Mouse (Mus musculus) CH12.LX (cell line): Measurements from ENCODE around the gene Pnpo.

Experiments used
- ETS1 ChIP-seq: conservative IDR thresholded peaks from 2 replicates; pipeline ENCODE4 v1.6.1; 2012; ENCODE audit warnings: low read depth, mild to moderate bottlenecking, inconsistent platforms, low read length, improper control_type of control experiment, moderate library complexity
- MAFK ChIP-seq: IDR thresholded peaks from 2 replicates; pipeline ENCODE4 v1.6.1; 2011; ENCODE audit warnings: low read length, improper control_type of control experiment; ENCODE audit not compliant: insufficient replicate concordance
- ZNF384 ChIP-seq: IDR thresholded peaks from 2 replicates; pipeline ENCODE4 v1.6.1; 2012; ENCODE audit warnings: low read depth, low read length, improper control_type of control experiment, inconsistent platforms

DNA sequence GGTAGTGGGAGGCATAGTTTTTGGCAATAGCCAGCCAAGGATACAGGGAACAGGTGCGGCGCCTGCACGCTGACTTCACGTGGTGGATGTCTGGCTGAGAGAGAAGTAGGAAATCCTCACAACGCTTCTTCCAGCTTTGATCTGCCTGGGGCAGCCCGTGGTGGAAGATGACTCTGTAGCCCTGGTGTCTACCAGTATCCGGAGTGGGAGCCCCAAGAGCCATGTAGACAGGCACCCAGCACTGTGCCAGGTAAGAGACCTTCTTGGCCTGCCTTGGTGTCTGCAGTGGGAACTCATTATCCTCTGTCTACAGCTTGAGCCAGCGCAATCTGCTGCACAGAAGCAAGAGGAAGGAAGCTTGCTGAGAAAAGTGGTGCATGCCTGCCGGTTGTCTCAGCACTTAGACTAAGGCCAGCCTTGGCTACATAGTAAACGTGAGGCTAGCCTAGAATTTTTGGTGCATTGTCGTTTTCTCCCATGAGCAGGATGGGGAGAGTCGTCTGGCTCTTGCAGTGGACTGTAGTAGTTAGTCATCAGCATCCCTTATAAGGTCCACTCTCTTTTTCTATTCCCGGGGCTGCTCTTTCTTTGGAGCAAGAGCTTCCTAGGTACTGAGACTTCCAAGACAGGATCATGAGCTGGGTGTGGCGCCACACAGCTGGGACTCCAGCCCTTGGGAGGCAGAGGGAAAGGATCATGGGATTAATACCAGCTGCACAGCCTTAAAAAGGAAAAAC lies 1.2 kb upstream of the Pnpo start:
- no peak for TF ChIP-seq ZNF384
- no peak for TF ChIP-seq ETS1
- no peak for TF ChIP-seq MAFK
